Mouse (Mus musculus): ENCODE measurements around the gene Cttnbp2nl. TPM values are rescaled to one million over a fixed set of nuclear protein-coding genes. Genes with fewer than 3 reads are reported as not detected.

Cttnbp2nl gene
- total and polyA plus RNA-seq, 3 experiments, result 0.02 to 0.11 TPM; not detected in 1

- TF ChIP-seq GATA1 (IDR thresholded peaks at IDR 0.05; ENCODE audit: borderline replicate concordance, low read length), result no peak
- TF ChIP-seq GATA2 (IDR thresholded peaks at IDR 0.05; ENCODE audit: borderline replicate concordance, low read depth, low read length), result no peak
- TF ChIP-seq TAL1 (conservative IDR thresholded peaks at IDR 0.05; ENCODE audit: low read depth, low read length), result no peak
- no peak for TF ChIP-seq POLR2AphosphoS5 (IDR thresholded peaks at IDR 0.05; ENCODE audit: insufficient replicate concordance, low read depth, low read length)
- no peak for TF ChIP-seq CTCF (IDR thresholded peaks at IDR 0.05; ENCODE audit: low read depth, low read length)
- no peak for DNase-seq (ENCODE audit: low spot score)
- no peaks in the 10 kb centered on the region for H3K9me3 ChIP-seq (replicated peaks)
- H3K36me3 ChIP-seq (replicated peaks), result no peaks in the 10 kb centered on the region
- no peak for ATAC-seq (ENCODE audit: extremely low read depth, insufficient number of reproducible peaks, low FRiP score, poor library complexity, severe bottlenecking)
- H3K4me3 ChIP-seq (ENCODE audit: low read depth, low read length), result no peak overlapping the region
- peaks cover 9% of the 10 kb centered on the region; the same call in 1 of the 2 replicates for H3K27me3 ChIP-seq (ENCODE audit: insufficient read depth, low read length)
- H3K4me1 ChIP-seq (ENCODE audit: insufficient read depth, low read depth, low read length), result 0 out of 2 replicates have a peak, but pooled peaks cover 9% of the 10 kb centered on the region
Measured at GRCm38 (mm10) chr3:105054952-105055351, 2.0 kb upstream of the Cttnbp2nl start.

GRCm38 (mm10) chr3:105053698-105054001 is 704 bp upstream of the Cttnbp2nl start:
- H3K9me3 ChIP-seq (replicated peaks), result no peaks in the 10 kb centered on the region
- H3K27me3 ChIP-seq (ENCODE audit: insufficient read depth, low read length), result peaks cover 9% of the 10 kb centered on the region; the same call in 1 of the 2 replicates
- DNase-seq (ENCODE audit: low spot score) (no peak), ATAC-seq (ENCODE audit: extremely low read depth, insufficient number of reproducible peaks, low FRiP score, poor library complexity, severe bottlenecking) (no peak)
- no peaks in the 10 kb centered on the region for H3K36me3 ChIP-seq (replicated peaks)
- 0 out of 2 replicates have a peak, but pooled peaks cover 8% of the 10 kb centered on the region for H3K4me1 ChIP-seq (ENCODE audit: insufficient read depth, low read depth, low read length)
- no peak for TF ChIP-seq GATA1 (IDR thresholded peaks at IDR 0.05; ENCODE audit: borderline replicate concordance, low read length)
- no peak for TF ChIP-seq CTCF (IDR thresholded peaks at IDR 0.05; ENCODE audit: low read depth, low read length)
- no peak for TF ChIP-seq GATA2 (IDR thresholded peaks at IDR 0.05; ENCODE audit: borderline replicate concordance, low read depth, low read length)
- TF ChIP-seq TAL1 (conservative IDR thresholded peaks at IDR 0.05; ENCODE audit: low read depth, low read length), result no peak
- no peak for TF ChIP-seq POLR2AphosphoS5 (IDR thresholded peaks at IDR 0.05; ENCODE audit: insufficient replicate concordance, low read depth, low read length)
- no peak overlapping the region for H3K4me3 ChIP-seq (ENCODE audit: low read depth, low read length)

- Histone ChIP-seq H3K36me3 (replicated peaks) (no peaks in the 10 kb centered on the region), H3K4me3 (ENCODE audit: low read depth, low read length) (peak overlapping the region; percentile 23; the same call in 1 of the 2 replicates), H3K27me3 (ENCODE audit: insufficient read depth, low read length) (peaks cover 12% of the 10 kb centered on the region; the same call in 1 of the 2 replicates), H3K9me3 (replicated peaks) (no peaks in the 10 kb centered on the region), H3K4me1 (ENCODE audit: insufficient read depth, low read depth, low read length) (0 out of 2 replicates have a peak, but pooled peaks cover 7% of the 10 kb centered on the region)
- no peak for DNase-seq (ENCODE audit: low spot score)
- no peak for ATAC-seq (ENCODE audit: extremely low read depth, insufficient number of reproducible peaks, low FRiP score, poor library complexity, severe bottlenecking)
- TF ChIP-seq TAL1 (conservative IDR thresholded peaks at IDR 0.05; ENCODE audit: low read depth, low read length) (no peak), GATA2 (IDR thresholded peaks at IDR 0.05; ENCODE audit: borderline replicate concordance, low read depth, low read length) (no peak), CTCF (IDR thresholded peaks at IDR 0.05; ENCODE audit: low read depth, low read length) (no peak), POLR2AphosphoS5 (IDR thresholded peaks at IDR 0.05; ENCODE audit: insufficient replicate concordance, low read depth, low read length) (no peak), GATA1 (IDR thresholded peaks at IDR 0.05; ENCODE audit: borderline replicate concordance, low read length) (no peak)
Measured at GRCm38 (mm10) chr3:105052171-105052936, 592 bp downstream of the Cttnbp2nl start.

GRCm38 (mm10) chr3:105051103-105051502 is 1.8 kb downstream of the Cttnbp2nl start:
- 0 out of 2 replicates have a peak, but pooled peaks cover 7% of the 10 kb centered on the region for H3K4me1 ChIP-seq (ENCODE audit: insufficient read depth, low read depth, low read length)
- H3K9me3 ChIP-seq (replicated peaks), result no peaks in the 10 kb centered on the region
- no peak overlapping the region for H3K4me3 ChIP-seq (ENCODE audit: low read depth, low read length)
- peaks cover 12% of the 10 kb centered on the region; the same call in 1 of the 2 replicates for H3K27me3 ChIP-seq (ENCODE audit: insufficient read depth, low read length)
- ATAC-seq (ENCODE audit: extremely low read depth, insufficient number of reproducible peaks, low FRiP score, poor library complexity, severe bottlenecking) (no peak), DNase-seq (ENCODE audit: low spot score) (no peak)
- TF ChIP-seq CTCF (IDR thresholded peaks at IDR 0.05; ENCODE audit: low read depth, low read length) (no peak), TAL1 (conservative IDR thresholded peaks at IDR 0.05; ENCODE audit: low read depth, low read length) (no peak), POLR2AphosphoS5 (IDR thresholded peaks at IDR 0.05; ENCODE audit: insufficient replicate concordance, low read depth, low read length) (no peak), GATA1 (IDR thresholded peaks at IDR 0.05; ENCODE audit: borderline replicate concordance, low read length) (no peak), GATA2 (IDR thresholded peaks at IDR 0.05; ENCODE audit: borderline replicate concordance, low read depth, low read length) (no peak)
- no peaks in the 10 kb centered on the region for H3K36me3 ChIP-seq (replicated peaks)

- H3K27me3 ChIP-seq (ENCODE audit: insufficient read depth, low read length), result peaks cover 14% of the 10 kb centered on the region; the same call in 1 of the 2 replicates
- TF ChIP-seq GATA1 (IDR thresholded peaks at IDR 0.05; ENCODE audit: borderline replicate concordance, low read length), result no peak
- TF ChIP-seq POLR2AphosphoS5 (IDR thresholded peaks at IDR 0.05; ENCODE audit: insufficient replicate concordance, low read depth, low read length), result no peak
- no peak for TF ChIP-seq TAL1 (conservative IDR thresholded peaks at IDR 0.05; ENCODE audit: low read depth, low read length)
- no peak for TF ChIP-seq CTCF (IDR thresholded peaks at IDR 0.05; ENCODE audit: low read depth, low read length)
- no peak for TF ChIP-seq GATA2 (IDR thresholded peaks at IDR 0.05; ENCODE audit: borderline replicate concordance, low read depth, low read length)
Measured at GRCm38 (mm10) chr3:105049848-105050247, 3.1 kb downstream of the Cttnbp2nl start.

GRCm38 (mm10) chr3:105047616-105048015 is 5.3 kb downstream of the Cttnbp2nl start:
- Histone ChIP-seq H3K4me3 (ENCODE audit: low read depth, low read length) (no peak overlapping the region), H3K4me1 (ENCODE audit: insufficient read depth, low read depth, low read length) (0 out of 2 replicates have a peak, but pooled peaks cover 2% of the 10 kb centered on the region), H3K9me3 (replicated peaks) (no peaks in the 10 kb centered on the region), H3K36me3 (replicated peaks) (no peaks in the 10 kb centered on the region), H3K27me3 (ENCODE audit: insufficient read depth, low read length) (peaks cover 9% of the 10 kb centered on the region; the same call in 1 of the 2 replicates)
- no peak for TF ChIP-seq CTCF (IDR thresholded peaks at IDR 0.05; ENCODE audit: low read depth, low read length)
- no peak for TF ChIP-seq GATA2 (IDR thresholded peaks at IDR 0.05; ENCODE audit: borderline replicate concordance, low read depth, low read length)
- no peak for TF ChIP-seq TAL1 (conservative IDR thresholded peaks at IDR 0.05; ENCODE audit: low read depth, low read length)
- no peak for TF ChIP-seq GATA1 (IDR thresholded peaks at IDR 0.05; ENCODE audit: borderline replicate concordance, low read length)
- TF ChIP-seq POLR2AphosphoS5 (IDR thresholded peaks at IDR 0.05; ENCODE audit: insufficient replicate concordance, low read depth, low read length), result no peak
- DNase-seq (ENCODE audit: low spot score) (no peak), ATAC-seq (ENCODE audit: extremely low read depth, insufficient number of reproducible peaks, low FRiP score, poor library complexity, severe bottlenecking) (no peak)

More at GRCm38 (mm10) chr3:105049848-105050247, 3.1 kb downstream of the Cttnbp2nl start:
- DNase-seq (ENCODE audit: low spot score) (no peak), ATAC-seq (ENCODE audit: extremely low read depth, insufficient number of reproducible peaks, low FRiP score, poor library complexity, severe bottlenecking) (no peak)
- 0 out of 2 replicates have a peak, but pooled peaks cover 7% of the 10 kb centered on the region for H3K4me1 ChIP-seq (ENCODE audit: insufficient read depth, low read depth, low read length)
- H3K36me3 ChIP-seq (replicated peaks), result no peaks in the 10 kb centered on the region
- no peak overlapping the region for H3K4me3 ChIP-seq (ENCODE audit: low read depth, low read length)
- H3K9me3 ChIP-seq (replicated peaks), result no peaks in the 10 kb centered on the region
